Mouse (Mus musculus) T-helper 1 cell (primary cell): ENCODE measurements at regions not wholly inside any gene's neighbourhood (a gene's known extent, or its start where the extent isn't known, plus 50 kb on each side); places are given as distances from the start of the nearest gene placed in this dataset.

Experiments used
- in situ Hi-C: fragments of 300-600 bp; cut with MboI, MseI; formaldehyde crosslinking; loops from one replicate; pipeline ENCODE4 v1.15.1; 2025; ENCODE audit warnings: high pct_unique_total_duplicates

DNA sequence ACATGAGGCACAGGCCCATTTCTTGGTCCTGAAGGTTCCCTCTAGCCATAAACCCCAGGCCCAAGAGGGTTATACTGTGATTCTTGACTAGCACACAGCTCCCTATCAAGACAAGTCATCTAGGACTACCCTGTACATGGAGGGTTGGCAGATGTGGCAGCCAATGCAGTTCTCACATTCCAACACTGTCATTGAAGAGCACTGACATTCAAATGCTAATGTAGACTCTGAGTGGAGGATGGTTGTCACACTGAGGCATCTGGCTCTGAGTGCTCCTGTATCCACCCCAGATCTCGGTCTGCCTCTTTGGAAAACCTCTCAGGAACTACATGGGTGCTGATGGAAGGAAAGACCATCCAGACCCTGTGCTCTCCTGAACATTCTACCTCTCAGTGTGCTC is 900.5 kb upstream of the 1700015G11Rik start:
- in situ Hi-C loops: no loop called here

DNA sequence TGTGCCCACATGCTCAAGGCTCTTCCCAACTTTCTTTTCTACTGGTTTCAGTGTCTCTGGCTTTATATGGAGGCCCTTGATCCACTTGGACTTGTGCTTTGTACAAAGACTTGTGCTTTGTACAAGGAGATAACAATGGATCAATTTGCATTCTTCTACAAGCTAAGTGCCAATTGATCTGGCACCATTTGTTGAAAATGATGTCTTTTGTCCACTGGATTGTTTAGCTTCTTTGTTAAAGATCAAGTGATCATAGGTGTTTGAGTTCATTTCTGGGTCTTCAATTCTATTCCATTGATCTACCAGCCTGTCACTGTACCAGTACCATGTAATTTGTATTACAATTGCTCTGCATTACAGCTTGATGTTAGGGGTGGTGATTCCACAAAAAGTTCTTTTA is 895.8 kb upstream of the 1700015G11Rik start:
- in situ Hi-C loops: no loop called here

DNA sequence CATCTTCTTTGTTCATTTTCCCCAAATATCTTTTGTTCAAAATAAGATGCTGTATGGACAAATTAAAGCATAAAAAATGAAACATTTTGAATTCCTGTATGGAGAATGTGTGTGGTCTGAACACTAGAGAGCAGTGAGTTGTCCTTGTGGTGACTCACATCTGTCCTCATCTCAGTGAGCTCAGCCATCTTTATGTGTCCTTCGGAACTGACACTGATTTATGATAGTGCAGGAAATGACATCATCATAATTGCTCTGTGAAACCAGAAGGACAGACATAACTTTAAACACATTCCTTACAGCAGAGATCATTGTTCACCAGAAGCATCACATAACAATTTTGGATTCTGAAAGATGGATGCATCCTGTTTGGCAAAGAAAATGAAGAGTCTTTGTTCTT is 850.2 kb upstream of the 1700015G11Rik start:
- in situ Hi-C loops: loop anchor here (10.0 kb wide), 1 partner anchor 1451 kb away; no protein-coding TSS in a partner anchor

DNA sequence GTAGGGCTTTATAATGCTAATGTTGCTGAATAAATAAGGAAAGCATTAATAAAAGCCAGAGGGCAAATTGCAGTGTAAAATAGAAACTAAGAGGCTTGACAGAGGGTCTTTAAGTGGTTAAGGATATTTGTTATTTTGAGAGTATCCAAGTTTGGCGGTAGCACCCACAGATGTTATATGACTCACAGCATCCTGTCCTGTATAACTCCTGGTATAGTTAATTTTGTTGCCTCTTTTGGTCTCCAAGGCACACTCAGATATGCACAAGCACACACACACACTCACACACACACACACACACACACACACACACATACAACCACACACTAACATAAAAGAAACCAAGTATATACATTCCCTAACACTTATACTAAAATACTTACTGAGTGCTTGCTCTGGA is 806.8 kb upstream of the 1700015G11Rik start:
- in situ Hi-C loops: no loop called here

DNA sequence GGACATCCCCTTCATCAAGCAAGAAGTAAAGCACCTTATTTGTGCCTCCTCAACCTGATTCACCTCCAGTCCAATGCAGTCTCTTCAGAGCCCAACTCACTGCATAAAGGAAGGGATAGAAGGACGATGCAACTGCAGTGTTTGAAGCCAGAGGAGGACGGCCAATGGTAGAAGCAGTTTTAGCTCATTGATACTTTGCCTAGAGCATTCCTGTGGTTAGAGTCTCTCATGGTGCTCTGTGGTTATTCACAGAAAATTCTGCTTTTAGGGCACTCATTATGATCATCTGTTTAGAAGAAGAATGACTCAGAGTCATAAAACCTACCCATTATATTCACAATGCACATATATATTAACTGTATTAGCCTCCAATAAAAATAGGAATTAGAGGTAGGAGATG is 792.6 kb upstream of the 1700015G11Rik start:
- in situ Hi-C loops: no loop called here
